Mouse (Mus musculus) gastrocnemius, adult 8-10 months (tissue): ENCODE results near the gene Kat6b. TPM values are rescaled to one million over a fixed set of nuclear protein-coding genes. Genes with fewer than 3 reads are reported as not detected.
"Not testable (repeated sequence)": the region's sequence is repeated elsewhere in the genome, so short reads cannot be mapped to it uniquely, and the experiment has no call there.

Source experiments
- DNase-seq, 2 experiments: peaks; one replicate each; pipeline ENCODE4 v3.0.0; 2022; ENCODE audit warnings: low spot score in 2 of 2
- total RNA-seq, 4 experiments: library from RNA; stranded (reverse); gene quantifications; 2 replicates each; pipeline ENCODE4 v1.2.4; 2022

Kat6b gene
- total RNA-seq, 4 experiments from 2014 or later, result 18.5 to 22.6 (median 20.8) TPM

- DNase-seq, result no peak
These were observed 3.5 kb downstream of the Kat6b start for GRCm38 (mm10) chr14:21484693-21485092.

DNA sequence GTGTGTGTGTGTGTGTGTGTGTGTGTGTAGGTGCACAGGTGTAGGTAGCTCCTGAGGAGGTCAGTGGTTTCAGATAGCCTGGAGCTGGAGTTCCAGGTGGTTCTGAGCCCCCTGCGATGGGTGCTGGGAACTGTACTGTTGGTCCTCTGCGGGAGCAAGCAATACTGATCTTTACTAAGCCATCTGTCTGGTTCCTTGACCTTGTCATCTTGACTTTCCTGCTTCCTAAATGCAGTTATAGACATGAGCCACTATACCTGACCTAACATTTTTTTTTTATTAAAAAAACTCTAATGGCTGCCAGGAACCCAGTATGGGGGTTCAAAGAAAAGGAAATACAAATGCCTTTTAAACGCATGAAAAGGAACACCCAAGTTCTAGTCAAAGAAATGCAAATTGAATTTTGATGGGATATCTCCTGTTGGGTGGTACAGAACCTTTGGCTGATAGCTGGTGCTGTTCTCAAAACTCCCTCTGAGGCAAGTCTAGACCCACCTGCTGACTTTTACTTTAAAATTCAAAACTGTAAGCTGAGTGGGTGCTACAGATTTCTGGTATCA, 4.8 kb downstream of the Kat6b start:
- DNase-seq, result no peak

DNA sequence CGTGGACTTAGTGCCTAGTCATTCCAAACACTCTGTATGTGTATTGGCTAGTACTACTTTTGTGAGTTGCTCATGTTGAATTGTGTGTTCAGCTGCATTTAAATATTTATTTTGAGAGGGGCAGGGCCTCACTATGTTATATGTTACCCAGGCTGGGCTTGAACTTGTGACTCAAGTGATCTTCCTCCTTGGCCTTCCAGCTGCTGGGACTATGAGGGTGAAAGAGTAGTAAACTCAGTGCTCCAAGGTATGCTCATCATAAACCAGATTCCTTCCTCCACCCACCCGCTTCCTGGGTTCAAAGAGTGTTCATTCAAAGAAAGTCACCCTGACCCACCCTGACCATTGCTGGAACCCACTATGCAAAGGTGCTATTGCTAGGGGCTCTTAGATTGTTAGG, 5.9 kb downstream of the Kat6b start:
- DNase-seq, result not testable (repeated sequence)

GRCm38 (mm10) chr14:21488426-21489115, 7.3 kb downstream of the Kat6b start:
- DNase-seq, result not testable (repeated sequence)

DNA sequence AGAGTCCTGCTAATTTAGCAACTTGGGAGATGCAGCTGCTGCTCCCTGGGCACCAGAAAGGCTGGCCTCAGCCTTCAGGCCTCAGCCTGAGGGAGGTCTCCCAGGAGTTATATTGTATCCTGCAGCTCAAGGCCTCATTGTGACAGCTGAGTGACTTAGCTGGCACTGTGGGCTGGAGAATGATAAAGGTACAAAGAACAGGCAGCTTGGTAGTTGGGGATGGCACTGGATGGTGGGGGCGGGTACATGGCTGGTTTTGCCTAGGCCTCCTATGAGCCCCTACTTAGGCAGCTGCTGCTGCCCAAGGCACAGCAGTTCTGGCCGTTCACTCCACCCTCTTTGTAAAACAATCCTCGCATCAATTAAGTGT, 7.9 kb downstream of the Kat6b start:
- no peak for DNase-seq

- no peak for DNase-seq
These were observed 8.9 kb downstream of the Kat6b start for GRCm38 (mm10) chr14:21490141-21490540.

- no peak for DNase-seq
These were observed 17.2 kb downstream of the Kat6b start for GRCm38 (mm10) chr14:21498361-21498996.

DNA sequence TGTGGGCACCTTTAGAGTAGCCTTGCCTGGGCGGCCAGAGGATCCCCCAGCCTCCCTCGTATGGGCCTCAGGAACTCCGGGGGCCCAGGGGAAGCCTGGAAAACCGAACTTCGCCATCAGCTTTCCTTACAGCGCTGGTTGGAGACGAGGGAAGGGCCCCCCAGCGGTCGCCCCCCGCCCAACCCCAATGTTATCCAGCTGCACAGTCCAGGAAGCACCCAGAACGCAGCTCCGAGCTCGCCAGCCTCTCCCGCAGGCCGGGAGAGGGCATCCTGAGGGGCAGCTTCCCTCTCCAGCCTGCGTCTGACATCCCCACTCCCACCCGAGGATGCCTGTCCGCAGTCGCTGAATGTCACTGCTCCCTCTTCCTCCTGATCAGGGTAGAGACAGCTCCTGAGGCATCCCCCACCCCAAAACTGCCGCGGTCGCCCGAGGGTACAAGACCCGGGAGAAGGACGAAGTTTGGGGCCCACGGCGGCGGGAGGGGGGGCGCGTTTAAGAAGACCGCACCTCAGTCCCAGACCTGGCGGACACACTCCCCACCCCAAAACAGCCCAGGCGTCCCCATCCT, 17.9 kb downstream of the Kat6b start:
- DNase-seq, result peak in 1 of 2 experiments; percentile 12

- DNase-seq, result peak; percentile 56 to 58
These were observed 18.5 kb downstream of the Kat6b start for GRCm38 (mm10) chr14:21499631-21500153.

GRCm38 (mm10) chr14:21500154-21501047, 19.2 kb downstream of the Kat6b start:
- DNase-seq, result peak; percentile 100

DNA sequence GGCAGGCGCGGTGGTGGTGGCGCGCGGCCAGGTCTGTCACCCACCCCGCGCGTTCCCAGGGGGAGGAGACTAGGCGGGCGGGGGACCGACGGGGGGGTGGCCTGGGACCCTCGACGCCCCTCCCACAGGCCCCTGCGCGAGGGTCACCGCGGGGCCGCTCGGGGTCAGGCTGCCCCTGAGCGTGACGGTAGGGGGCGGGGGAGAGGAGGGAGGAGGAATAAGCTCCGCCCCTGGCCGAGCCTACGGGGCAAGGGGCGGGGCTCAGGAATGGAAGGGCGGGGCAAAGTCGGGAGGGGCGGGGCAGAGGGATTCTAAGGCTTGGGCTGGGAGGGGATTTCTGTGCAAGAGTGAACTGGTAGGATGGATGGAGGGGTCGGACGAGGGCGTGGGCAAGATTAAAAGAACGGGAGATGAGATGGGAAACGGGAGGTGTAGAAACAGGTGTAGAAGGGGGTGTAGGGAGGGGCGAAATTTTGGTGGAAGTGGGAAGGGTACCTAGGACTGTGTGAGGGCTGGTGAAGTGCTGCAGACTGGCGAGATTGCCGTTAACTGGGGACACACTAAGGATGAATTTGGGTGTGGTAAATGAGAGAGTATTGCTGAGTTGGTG, 19.9 kb downstream of the Kat6b start:
- DNase-seq, result peak; percentile 87

GRCm38 (mm10) chr14:21505036-21505435, 23.8 kb downstream of the Kat6b start:
- no peak for DNase-seq

- no peak for DNase-seq
These were observed 25.8 kb downstream of the Kat6b start for GRCm38 (mm10) chr14:21507046-21507445.

DNA sequence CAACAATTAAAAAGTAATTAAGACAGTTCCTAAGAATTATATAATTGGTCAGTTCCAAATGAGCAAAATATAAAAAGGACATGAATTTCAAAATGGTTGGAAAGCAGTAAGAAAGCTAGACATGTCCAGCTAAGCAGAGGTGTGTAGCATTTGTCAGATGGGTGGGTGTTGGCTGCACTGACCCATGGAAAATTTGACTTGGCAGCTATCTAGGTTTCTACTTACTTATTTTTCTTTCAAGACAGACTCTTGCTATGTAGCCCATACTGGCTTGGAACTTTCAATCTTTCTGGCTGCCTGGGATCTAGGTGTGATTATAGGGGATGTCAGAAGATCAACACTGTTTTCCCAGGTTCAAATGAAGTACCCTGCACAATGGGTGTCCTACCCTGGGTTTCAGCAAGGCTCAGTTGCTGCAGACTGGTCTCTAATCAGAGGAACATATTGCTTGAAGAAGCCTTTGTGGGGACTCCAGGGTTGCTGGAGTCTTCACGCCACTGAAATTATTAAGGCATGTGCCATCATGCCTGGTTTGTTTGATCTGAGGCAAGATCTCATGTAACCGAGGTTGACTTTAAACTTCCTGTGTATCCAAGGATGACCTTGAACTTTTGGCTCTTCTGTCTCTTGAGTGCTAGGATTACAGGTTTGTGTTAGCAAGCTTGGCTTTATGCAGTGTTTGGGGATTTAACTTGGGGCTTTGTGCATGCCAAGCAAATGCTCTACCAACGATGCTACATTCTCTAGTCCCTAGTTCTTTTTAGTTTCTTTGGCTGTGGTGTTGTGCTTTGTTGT, 28.1 kb downstream of the Kat6b start:
- no peak for DNase-seq

DNA sequence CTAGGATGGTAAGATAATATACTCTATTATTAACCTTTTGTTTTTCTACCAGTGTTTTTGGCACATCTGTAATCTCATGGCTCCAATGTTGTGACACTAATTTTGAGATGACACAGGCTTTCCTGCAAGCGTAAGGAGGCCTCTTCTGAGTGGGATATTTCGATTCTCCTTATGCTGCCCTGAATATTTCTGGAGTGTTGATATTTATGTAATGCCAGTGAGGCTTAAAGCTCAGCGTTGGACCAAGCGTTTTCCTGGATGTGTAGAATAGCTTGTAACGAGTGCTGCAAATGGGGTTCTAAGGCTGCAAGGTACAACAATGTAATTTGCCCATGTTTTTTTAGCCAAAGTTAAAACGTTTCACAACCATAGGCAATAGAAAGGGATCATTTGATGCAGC, 30.2 kb downstream of the Kat6b start:
- DNase-seq, result no peak

- DNase-seq, result no peak
These were observed 34.3 kb downstream of the Kat6b start for GRCm38 (mm10) chr14:21515505-21515904.

GRCm38 (mm10) chr14:21519307-21519706, 38.1 kb downstream of the Kat6b start:
- DNase-seq, result no peak

DNA sequence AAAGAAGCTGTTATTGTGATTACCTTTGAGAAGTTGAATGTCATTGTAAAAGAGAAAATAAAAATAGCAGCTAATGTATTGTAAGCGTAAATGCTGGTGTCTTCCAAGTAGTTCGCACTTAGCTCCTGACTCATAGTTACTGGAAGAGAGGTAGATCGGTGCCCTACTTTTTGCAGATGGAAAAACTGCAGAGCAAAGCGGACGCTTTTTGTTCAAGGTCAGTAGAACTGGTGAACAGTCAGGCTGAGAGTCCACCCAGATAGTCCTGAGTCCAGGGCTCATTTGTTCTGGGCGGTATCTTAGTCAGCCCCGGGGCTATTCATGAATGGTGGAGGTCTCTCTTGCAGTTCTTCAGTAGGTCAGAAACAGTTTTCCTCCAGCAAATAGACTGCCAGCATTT, 39.3 kb downstream of the Kat6b start:
- DNase-seq, result no peak

GRCm38 (mm10) chr14:21521496-21521895, 40.3 kb downstream of the Kat6b start:
- DNase-seq, result not testable (repeated sequence)
